Mouse (Mus musculus) heart, postnatal 14 days (tissue): ENCODE measurements around the gene Drg1. TPM values are rescaled to one million over a fixed set of nuclear protein-coding genes. Genes with fewer than 3 reads are reported as not detected.
"Not testable (repeated sequence)": the region's sequence is repeated elsewhere in the genome, so short reads cannot be mapped to it uniquely, and the experiment has no call there.

ENCODE experiments used
- DNase-seq, 2 experiments: peaks; one replicate each; pipeline ENCODE4 v3.0.0; 2021 to 2022
- intact Hi-C: fragments of 180-260 bp; cut with DNase I; formaldehyde crosslinking; loops from one replicate; pipeline ENCODE4 v1.15.1; 2025
- total RNA-seq, 2 experiments: library from RNA; stranded (reverse); gene quantifications; 2 replicates each; pipeline ENCODE4 v1.2.3; 2021

Gene Drg1
- total RNA-seq, 2 experiments from 2014 or later = 58.5 to 63.1 TPM

- DNase-seq = no peak
- intact Hi-C loops = no loop called here
These were observed 30.9 kb downstream of the Drg1 start for GRCm38 (mm10) chr11:3235277-3235676.

- intact Hi-C loops = no loop called here
- no peak for DNase-seq
These were observed 32.5 kb downstream of the Drg1 start for GRCm38 (mm10) chr11:3233704-3234103.

GRCm38 (mm10) chr11:3232248-3232647 lies 34.0 kb downstream of the Drg1 start:
- DNase-seq = no peak
- intact Hi-C loops = no loop called here

- intact Hi-C loops = no loop called here
- DNase-seq = no peak
These were observed 39.1 kb downstream of the Drg1 start for GRCm38 (mm10) chr11:3227113-3227512.

- intact Hi-C loops = no loop called here
- DNase-seq = no peak
These were observed 43.1 kb downstream of the Drg1 start for GRCm38 (mm10) chr11:3223105-3223504.

GRCm38 (mm10) chr11:3212526-3212925 lies 53.7 kb downstream of the Drg1 start:
- intact Hi-C loops = no loop called here
- no peak for DNase-seq

GRCm38 (mm10) chr11:3206783-3207182 lies 59.4 kb downstream of the Drg1 start:
- intact Hi-C loops = no loop called here

GRCm38 (mm10) chr11:3205207-3205606 lies 61.0 kb downstream of the Drg1 start:
- DNase-seq = no peak
- intact Hi-C loops = no loop called here

More at GRCm38 (mm10) chr11:3206783-3207182, 59.4 kb downstream of the Drg1 start:
- DNase-seq = no peak

- no peak for DNase-seq
- intact Hi-C loops = no loop called here
These were observed 62.4 kb downstream of the Drg1 start for GRCm38 (mm10) chr11:3203771-3204170.

GRCm38 (mm10) chr11:3202781-3203441 lies 63.3 kb downstream of the Drg1 start:
- peak in 1 of 2 experiments; percentile 59 for DNase-seq
- intact Hi-C loops = no loop called here

- DNase-seq = peak; percentile 93 to 94
- intact Hi-C loops = no loop called here
These were observed 63.9 kb downstream of the Drg1 start, which contains the start of gene Eif4enif1 for GRCm38 (mm10) chr11:3202231-3202701. Gene Eif4enif1 (plus strand): TSS chr11:3202392.

- intact Hi-C loops = no loop called here
- peak in 1 of 2 experiments; percentile 17 for DNase-seq
These were observed 64.6 kb downstream of the Drg1 start for GRCm38 (mm10) chr11:3201326-3202230.

- intact Hi-C loops, DNase-seq: not testable (repeated sequence)
These were observed 65.6 kb downstream of the Drg1 start for GRCm38 (mm10) chr11:3200636-3201035.

- intact Hi-C loops = no loop called here
- DNase-seq = no peak
These were observed 72.9 kb downstream of the Drg1 start, which contains the start of gene Sfi1 for GRCm38 (mm10) chr11:3193363-3193762. Gene Sfi1 (minus strand): TSS chr11:3193463.

GRCm38 (mm10) chr11:3182707-3183106 lies 83.5 kb downstream of the Drg1 start:
- intact Hi-C loops, DNase-seq: not testable (repeated sequence)

GRCm38 (mm10) chr11:3181971-3182370 lies 84.2 kb downstream of the Drg1 start:
- DNase-seq, intact Hi-C loops: not testable (repeated sequence)

- peak; percentile 66 to 73 for DNase-seq
- intact Hi-C loops = not testable (repeated sequence)
These were observed 85.0 kb downstream of the Drg1 start for GRCm38 (mm10) chr11:3181250-3181649.

- intact Hi-C loops, DNase-seq: not testable (repeated sequence)
These were observed 85.6 kb downstream of the Drg1 start for GRCm38 (mm10) chr11:3180510-3181160.

- intact Hi-C loops = not testable (repeated sequence)
- peak in 1 of 2 experiments; percentile 35 for DNase-seq
These were observed 86.5 kb downstream of the Drg1 start for GRCm38 (mm10) chr11:3179726-3180092.

- DNase-seq = peak in 1 of 2 experiments; percentile 25
- intact Hi-C loops = not testable (repeated sequence)
These were observed 87.1 kb downstream of the Drg1 start for GRCm38 (mm10) chr11:3178968-3179725.
